Mouse (Mus musculus): Measurements from ENCODE around the gene Pip4p1.
A peak's percentile ranks its signal among the peaks of the same experiment; 100 is the strongest.
"Not testable (repeated sequence)": the region's sequence is repeated elsewhere in the genome, so short reads cannot be mapped to it uniquely, and the experiment has no call there.

Gene Pip4p1

GRCm38 (mm10) chr14:50938940-50939339 is 8.3 kb upstream of the Pip4p1 start:
- peak; percentile 85 for DNase-seq (ENCODE audit: low read depth, low spot score)

- no peak for DNase-seq (ENCODE audit: low read depth, low spot score)
Measured at GRCm38 (mm10) chr14:50938119-50938908, 7.7 kb upstream of the Pip4p1 start.

- DNase-seq (ENCODE audit: low read depth, low spot score), result no peak
Measured at GRCm38 (mm10) chr14:50936649-50937048, 6.0 kb upstream of the Pip4p1 start.

GRCm38 (mm10) chr14:50931493-50932020 is 901 bp upstream of the Pip4p1 start:
- peak; percentile 70 for DNase-seq (ENCODE audit: low read depth, low spot score)

- peak; percentile 89 for DNase-seq (ENCODE audit: low read depth, low spot score)
Measured at GRCm38 (mm10) chr14:50930377-50930753, 291 bp downstream of the Pip4p1 start.

GRCm38 (mm10) chr14:50929951-50930350 is 705 bp downstream of the Pip4p1 start:
- DNase-seq (ENCODE audit: low read depth, low spot score), result peak; percentile 82

GRCm38 (mm10) chr14:50927366-50927765 is 3.3 kb downstream of the Pip4p1 start:
- DNase-seq (ENCODE audit: low read depth, low spot score), result no peak

- DNase-seq (ENCODE audit: low read depth, low spot score), result no peak
Measured at GRCm38 (mm10) chr14:50925111-50925920, 5.3 kb downstream of the Pip4p1 start.

GRCm38 (mm10) chr14:50924281-50925064 is 6.2 kb downstream of the Pip4p1 start, which contains the start of the genes Osgep and Apex1:
Gene Osgep (minus strand): TSS chr14:50924893.
Gene Apex1 (plus strand): TSS chr14:50924968.
- DNase-seq (ENCODE audit: low read depth, low spot score), result peak; percentile 97

- DNase-seq (ENCODE audit: low read depth, low spot score), result peak; percentile 60
Measured at GRCm38 (mm10) chr14:50923437-50923836, 7.2 kb downstream of the Pip4p1 start.

- no peak for DNase-seq (ENCODE audit: low read depth, low spot score)
Measured at GRCm38 (mm10) chr14:50911356-50911755, 19.3 kb downstream of the Pip4p1 start.

- no peak for DNase-seq (ENCODE audit: low read depth, low spot score)
Measured at GRCm38 (mm10) chr14:50908126-50908525, 22.5 kb downstream of the Pip4p1 start.

GRCm38 (mm10) chr14:50905327-50905726 is 25.3 kb downstream of the Pip4p1 start:
- not testable (repeated sequence) for DNase-seq (ENCODE audit: low read depth, low spot score)

GRCm38 (mm10) chr14:50904828-50905129 is 25.9 kb downstream of the Pip4p1 start:
- DNase-seq (ENCODE audit: low read depth, low spot score), result no peak

- DNase-seq (ENCODE audit: low read depth, low spot score), result no peak
Measured at GRCm38 (mm10) chr14:50903973-50904827, 26.5 kb downstream of the Pip4p1 start.

- DNase-seq (ENCODE audit: low read depth, low spot score), result peak; percentile 11
Measured at GRCm38 (mm10) chr14:50897992-50898391, 32.7 kb downstream of the Pip4p1 start.

GRCm38 (mm10) chr14:50897374-50897765 is 33.3 kb downstream of the Pip4p1 start, which contains the start of gene Klhl33:
Gene Klhl33 (minus strand): TSS chr14:50897507.
- no peak for DNase-seq (ENCODE audit: low read depth, low spot score)

- DNase-seq (ENCODE audit: low read depth, low spot score), result no peak
Measured at GRCm38 (mm10) chr14:50896747-50897373, 33.8 kb downstream of the Pip4p1 start.

GRCm38 (mm10) chr14:50895985-50896746 is 34.5 kb downstream of the Pip4p1 start:
- no peak for DNase-seq (ENCODE audit: low read depth, low spot score)

All from A20 (cell line).